Mouse (Mus musculus): ENCODE results near the gene Prc1.
A peak's percentile ranks its signal among the peaks of the same experiment; 100 is the strongest.
"Not testable (repeated sequence)": the region's sequence is repeated elsewhere in the genome, so short reads cannot be mapped to it uniquely, and the experiment has no call there.

Prc1 gene

DNA sequence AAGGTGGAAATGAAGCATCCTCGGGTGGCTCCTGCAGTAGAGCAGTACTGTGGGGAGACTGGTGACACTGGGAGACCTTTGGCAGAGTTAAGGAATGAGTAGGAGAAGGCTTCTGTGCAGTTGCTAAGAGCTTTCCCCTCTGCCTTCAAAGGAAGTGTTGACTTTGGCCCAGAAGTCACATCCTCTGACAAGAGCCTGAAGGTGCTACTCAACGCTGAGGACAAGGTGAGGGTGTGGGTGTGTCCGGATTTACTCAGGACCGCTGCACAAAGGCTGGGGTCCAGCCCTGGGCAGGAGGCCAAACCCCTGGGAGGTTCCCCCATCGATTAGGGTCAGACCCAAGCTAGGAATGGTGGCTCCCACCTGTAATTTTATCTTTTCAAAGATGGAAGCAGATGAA, 9.9 kb upstream of the Prc1 start:
- DNase-seq (ENCODE audit: low read depth, low spot score) = no peak

DNA sequence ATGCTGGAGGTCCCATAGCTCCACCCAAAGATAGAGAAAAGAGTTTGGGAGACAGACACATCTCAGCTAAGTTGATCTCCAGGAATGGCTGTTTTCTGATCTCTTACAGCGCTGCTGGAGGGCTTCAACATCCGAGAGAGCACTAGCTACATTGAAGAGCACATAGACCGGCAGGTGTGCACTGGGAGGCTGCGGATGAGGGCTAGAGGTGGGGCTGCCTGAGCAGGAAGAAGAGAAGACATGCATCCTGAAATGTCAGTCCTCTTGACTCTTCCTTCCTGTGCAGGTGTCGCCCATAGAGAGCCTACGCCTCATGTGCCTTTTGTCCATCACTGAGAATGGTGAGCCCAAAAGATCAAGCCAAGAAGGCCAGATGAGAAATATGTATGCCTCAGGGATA, 8.5 kb upstream of the Prc1 start:
- peak; percentile 18 for DNase-seq (ENCODE audit: low read depth, low spot score)

DNA sequence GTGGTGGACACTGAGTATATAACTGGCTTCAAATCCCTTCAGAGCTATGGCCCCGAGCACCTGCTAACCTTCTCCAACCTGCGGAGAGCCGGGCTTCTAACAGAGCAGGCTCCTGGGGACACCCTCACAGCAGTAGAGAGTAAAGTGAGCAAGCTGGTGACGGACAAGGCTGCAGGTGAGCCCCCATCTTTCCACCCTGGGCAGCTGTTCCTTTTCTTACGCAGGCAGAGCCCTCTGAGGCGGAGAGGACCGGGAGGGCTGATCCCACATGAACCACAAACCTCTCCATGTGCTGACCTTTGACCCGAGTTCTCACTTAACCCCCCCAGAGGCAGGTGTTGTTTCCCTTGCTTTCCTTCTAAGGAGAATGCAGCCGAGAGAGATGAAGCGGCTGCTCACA, 6.5 kb upstream of the Prc1 start:
- no peak for DNase-seq (ENCODE audit: low read depth, low spot score)

DNA sequence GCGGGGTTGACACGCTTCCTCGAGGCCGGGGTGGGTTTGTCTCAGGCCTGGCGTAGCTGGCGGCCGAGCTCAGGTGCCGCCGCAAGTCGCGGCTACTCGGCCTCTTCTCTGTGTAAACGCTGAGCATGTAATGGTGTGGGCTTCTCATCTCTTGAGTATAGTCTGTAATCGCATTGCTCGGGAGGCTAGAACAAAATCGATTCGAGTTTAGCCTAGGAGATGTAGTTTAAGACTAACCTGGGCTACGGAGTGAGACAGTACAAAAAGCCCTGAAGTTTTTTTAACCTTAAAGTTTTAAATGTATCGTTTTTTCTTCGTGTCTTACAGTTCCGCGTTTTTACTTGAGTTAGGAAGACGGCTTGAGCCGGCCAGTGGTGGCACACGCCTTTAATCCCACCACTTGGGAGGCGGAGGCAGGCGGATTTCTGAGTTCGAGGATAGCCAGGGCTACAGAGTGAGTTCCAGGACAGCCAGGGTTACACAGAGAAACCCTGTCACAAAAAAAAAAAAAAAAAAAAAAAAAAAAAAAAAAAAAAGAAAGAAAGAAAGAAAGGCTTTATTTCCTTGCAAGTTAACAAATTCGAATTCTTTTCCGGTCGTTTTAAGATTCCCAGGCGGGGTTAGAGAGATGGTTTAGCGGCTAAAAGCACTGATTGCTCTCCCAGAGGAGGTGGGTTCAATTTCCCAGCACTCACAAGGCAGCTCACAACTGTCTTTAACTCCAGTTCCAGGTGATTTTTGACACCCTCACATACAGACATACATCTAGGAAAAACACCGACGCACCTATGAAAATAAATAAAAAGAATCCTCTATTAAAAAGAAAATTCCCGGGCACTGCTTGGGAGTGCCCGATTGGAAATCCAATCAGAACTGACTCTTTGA, 756 bp downstream of the Prc1 start:
- DNase-seq (ENCODE audit: low read depth, low spot score) = no peak

DNA sequence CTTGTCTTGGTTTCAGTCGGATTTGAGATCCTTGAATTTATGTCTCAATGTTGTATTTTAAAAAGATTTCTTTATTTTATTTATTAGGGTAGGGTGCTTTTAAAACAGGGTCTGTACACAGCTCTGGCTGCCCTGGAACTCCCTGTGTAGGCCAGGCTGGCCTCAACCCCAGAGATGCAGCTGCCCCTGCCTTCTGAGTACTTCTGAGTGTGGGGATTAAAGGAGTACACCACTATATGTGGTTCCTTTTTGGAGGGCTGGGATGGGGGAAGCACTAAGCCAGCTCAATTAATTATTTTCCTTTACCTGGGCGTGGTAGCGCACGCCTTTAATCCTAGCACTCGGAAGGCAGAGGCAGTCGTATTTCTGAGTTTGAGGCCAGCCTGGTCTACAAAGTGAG, 2.2 kb downstream of the Prc1 start:
- DNase-seq (ENCODE audit: low read depth, low spot score) = no peak

- DNase-seq (ENCODE audit: low read depth, low spot score) = no peak
These were observed 2.8 kb downstream of the Prc1 start for GRCm38 (mm10) chr7:80297041-80297440.

GRCm38 (mm10) chr7:80298754-80299153, 4.5 kb downstream of the Prc1 start:
- DNase-seq (ENCODE audit: low read depth, low spot score) = no peak

GRCm38 (mm10) chr7:80299568-80299967, 5.3 kb downstream of the Prc1 start:
- DNase-seq (ENCODE audit: low read depth, low spot score) = peak; percentile 42

DNA sequence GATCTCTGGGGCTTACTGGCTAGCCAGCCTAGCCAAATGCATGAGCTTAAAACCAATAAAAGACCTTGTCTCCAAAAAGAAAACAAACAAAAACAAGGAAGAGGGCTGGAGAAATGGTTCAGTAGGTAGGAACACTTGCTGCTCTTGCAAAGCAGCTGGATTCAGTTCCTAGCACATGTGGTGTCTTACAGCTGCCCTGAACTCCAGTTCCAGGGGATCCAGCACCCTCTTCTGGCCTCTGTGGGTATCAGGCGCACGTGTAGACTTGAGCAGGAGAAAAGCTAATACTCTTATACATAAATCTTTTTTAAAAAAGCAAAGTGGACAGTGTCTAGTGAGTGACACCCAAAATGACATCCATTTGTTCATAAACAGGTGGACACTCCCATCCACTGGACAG, 7.3 kb downstream of the Prc1 start:
- DNase-seq (ENCODE audit: low read depth, low spot score) = peak; percentile 47

DNA sequence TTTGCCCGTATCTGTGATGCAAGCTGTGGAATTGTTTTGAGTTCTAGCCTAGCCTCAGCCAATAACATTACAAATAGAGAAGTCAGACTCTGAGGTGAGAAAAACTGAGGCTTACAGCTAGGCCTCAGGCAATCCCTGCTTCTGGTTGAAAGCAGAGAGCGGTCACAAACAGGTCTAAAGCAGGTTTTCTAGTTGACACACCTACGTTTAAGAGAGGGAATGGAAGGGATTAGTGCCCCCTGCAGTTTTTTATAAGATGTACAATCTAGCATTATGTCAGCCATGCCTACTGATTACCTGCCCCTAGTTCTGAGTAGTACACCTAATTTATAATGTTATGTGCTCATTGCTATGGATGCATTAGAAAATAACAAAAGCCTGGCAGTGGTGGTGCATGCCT, 13.5 kb downstream of the Prc1 start:
- DNase-seq (ENCODE audit: low read depth, low spot score) = peak; percentile 40

GRCm38 (mm10) chr7:80310771-80311170, 16.5 kb downstream of the Prc1 start:
- no peak for DNase-seq (ENCODE audit: low read depth, low spot score)

- DNase-seq (ENCODE audit: low read depth, low spot score) = no peak
These were observed 21.5 kb downstream of the Prc1 start for GRCm38 (mm10) chr7:80315733-80316132.

DNA sequence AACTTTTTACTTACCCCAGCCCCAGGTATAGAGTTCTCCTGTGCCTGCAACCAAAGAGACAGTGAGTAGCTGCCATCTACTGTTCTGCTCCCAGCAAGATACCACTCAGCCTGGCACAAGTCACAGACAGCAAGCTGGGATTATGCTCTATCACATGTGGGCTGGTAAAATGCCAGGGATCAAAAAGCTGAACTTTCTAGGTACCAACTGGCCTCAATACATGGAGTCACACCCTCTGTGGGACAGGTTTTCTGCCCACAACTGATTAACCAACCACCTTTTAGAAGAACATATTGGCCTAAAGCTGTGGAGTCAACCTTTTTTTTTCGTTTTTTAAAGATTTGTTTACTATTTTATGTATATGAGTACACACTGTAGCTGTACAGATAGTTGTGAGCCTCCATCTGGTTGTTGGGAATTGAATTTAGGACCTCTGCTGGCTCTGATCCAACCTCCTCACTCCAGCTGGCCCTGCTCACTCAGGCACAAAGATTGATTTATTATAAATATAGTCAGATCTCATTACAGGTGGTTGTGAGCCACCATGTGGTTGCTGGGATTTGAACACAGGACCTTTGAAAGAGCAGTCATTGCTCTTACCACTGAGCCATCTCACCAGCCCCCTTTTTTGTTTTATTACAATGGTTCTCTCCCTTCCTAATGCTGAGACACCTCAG, 23.3 kb downstream of the Prc1 start:
- DNase-seq (ENCODE audit: low read depth, low spot score) = no peak

- DNase-seq (ENCODE audit: low read depth, low spot score) = no peak
These were observed 24.4 kb downstream of the Prc1 start for GRCm38 (mm10) chr7:80318670-80319069.

- DNase-seq (ENCODE audit: low read depth, low spot score) = no peak
These were observed 25.7 kb downstream of the Prc1 start for GRCm38 (mm10) chr7:80319846-80320496.

- DNase-seq (ENCODE audit: low read depth, low spot score) = no peak
These were observed 29.1 kb downstream of the Prc1 start for GRCm38 (mm10) chr7:80323336-80323735.

DNA sequence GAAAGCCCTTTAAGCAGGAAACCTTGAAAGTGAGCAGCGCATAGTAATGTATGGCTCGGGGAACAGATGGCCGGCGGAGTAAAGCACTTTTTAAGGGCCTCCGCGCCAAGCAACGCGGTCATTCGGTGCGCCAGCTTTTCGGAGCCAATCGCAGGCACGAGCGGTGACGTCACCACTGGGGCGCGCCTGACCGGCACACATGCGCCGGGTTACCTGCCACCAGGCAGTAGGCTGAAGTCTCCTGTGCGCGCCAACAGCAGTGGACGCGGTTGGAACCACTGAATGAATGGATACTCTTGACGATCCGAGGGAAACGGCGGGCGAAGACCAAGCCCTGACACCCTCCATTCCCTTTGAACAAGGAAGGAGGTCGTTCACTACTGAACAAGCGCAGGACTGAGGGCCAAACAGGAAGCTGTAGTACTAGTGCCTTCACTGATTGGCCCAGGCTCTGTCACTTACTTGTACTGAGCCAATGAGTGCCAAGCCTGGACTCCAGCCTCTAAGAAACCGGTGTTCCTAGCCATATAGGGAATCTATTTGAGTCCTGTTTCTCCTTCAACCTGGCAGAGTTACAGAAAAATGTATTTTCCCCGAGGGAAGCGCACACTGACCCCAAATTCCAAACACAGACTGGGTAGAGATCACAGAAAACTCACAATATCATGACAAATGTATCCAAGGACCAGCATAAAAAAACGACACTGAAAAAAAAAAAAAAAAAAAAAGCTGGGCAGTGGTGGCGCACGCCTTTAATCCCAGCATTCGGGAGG, 30.0 kb downstream of the Prc1 start, which contains the start of gene Rccd1:
TSS of gene Rccd1 (minus strand) at position 412 of the 773 bp plus-strand sequence.
- peak; percentile 95 for DNase-seq (ENCODE audit: low read depth, low spot score)

DNA sequence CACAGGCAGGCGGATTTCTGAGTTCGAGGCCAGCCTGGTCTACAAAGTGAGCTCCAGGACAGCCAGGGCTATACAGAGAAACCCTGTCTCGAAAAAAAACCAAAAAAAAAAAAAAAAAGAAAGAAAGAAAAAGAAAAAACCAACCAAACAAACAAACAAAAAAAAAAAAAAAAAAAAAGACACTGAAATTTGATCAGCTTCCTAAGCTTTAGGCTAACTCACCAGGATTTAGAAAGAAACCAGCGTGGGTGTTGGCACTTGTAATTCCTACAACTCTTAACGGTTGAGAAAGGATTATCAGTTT, 30.5 kb downstream of the Prc1 start:
- not testable (repeated sequence) for DNase-seq (ENCODE audit: low read depth, low spot score)

DNA sequence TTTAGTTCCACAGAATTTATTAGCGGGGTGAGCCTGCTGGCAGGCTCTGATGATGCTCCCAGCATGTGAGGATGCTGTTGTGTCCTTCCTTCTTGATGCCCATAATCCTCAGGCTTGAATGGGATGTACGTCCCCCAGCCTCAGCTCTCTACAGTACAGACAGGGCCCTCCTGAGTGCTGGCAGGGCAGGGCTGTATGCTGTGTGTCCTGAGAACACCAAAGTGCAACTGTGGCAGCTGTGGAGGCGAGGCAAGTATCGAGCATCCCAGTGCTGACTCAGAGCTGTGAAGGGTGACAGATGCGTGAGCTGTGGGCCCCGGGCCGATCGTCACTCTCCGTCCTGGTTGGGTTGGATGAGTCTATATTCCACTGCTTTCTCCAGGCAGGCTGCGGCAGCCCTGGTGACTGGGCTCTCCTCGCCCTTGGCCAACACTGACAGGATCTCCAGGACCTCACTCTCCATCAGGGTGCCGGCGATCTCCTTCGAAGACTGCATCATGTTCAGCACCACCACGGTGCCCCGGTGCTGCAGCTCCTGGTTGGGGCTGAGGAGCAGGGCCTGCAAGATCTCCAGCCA, 31.1 kb downstream of the Prc1 start:
- DNase-seq (ENCODE audit: low read depth, low spot score) = no peak

DNA sequence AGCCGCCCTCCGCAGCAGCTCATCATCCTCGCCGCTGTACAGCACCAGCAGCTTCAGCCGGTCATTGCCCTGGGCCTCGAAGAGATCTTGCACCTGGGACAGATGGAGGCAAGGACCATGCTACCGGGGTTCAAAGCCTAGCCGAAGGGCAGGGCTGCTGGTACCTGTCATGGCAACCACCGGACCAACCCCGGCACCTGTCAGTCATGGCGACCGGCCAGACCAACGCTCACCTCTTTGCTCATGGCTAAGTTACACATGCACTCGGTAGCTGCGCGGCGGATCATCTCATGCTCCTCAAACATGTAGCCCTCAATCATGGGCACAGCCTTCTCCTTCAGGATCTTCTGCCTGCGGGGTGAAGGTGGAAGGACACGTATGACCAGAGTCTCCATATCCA, 31.8 kb downstream of the Prc1 start:
- DNase-seq (ENCODE audit: low read depth, low spot score) = no peak

DNA sequence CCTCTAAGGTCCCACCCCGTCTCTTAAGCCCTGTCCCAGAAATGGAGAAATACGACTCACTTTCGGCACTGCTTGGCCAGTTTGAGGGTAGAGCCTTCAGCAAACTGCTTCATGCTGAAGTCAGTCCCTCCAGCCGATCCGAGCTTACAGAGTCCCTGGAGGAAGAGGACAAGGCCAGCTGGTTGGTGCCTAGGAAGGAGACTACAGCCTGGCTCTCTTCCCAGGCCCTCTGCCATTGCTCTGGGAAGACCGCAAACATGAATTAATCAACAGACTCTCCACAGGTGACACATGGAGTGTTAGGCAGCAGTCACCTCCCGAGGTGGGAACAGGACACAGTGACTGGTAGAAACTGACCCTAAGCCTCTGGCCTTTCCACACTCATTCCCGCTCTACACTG, 36.0 kb downstream of the Prc1 start:
- DNase-seq (ENCODE audit: low read depth, low spot score) = no peak

DNA sequence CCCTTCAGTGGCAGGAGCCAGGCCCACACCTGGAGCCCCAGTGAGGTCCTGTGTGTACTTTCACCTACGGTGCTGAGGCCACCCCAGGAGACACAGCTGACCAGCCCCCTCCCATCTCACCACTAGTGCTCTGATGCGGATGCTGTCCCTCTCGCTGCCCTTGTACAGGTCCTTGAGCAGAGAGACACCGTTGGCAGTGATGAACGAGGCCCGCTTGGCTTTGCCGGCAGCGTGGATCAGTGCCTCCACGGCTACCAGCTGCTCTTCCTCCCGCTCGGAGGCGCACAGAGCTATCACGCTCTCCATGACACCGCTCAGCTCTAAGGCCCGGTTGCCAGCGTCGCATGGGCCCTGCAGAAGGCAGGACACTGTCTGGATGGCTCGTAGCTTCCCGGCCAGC, 37.2 kb downstream of the Prc1 start:
- DNase-seq (ENCODE audit: low read depth, low spot score) = no peak

All from CD4-positive, CD25-positive, alpha-beta regulatory T cell, adult 2 months (primary cell).